Mouse (Mus musculus): ENCODE measurements at regions not wholly inside any gene's neighbourhood (a gene's known extent, or its start where the extent isn't known, plus 50 kb on each side); places are given as distances from the start of the nearest gene placed in this dataset.
A peak's percentile ranks its signal among the peaks of the same experiment; 100 is the strongest.

- DNase-seq (ENCODE audit: extremely low spot score): peak; percentile 54
Measured at GRCm38 (mm10) chr2:172613891-172614391, 64.5 kb downstream of the Tfap2c start.

GRCm38 (mm10) chr2:172615148-172615547, 65.8 kb downstream of the Tfap2c start:
- DNase-seq (ENCODE audit: extremely low spot score): no peak

- DNase-seq (ENCODE audit: extremely low spot score): no peak
Measured at GRCm38 (mm10) chr2:172615582-172615981, 66.2 kb downstream of the Tfap2c start.

- no peak for DNase-seq (ENCODE audit: extremely low spot score)
Measured at GRCm38 (mm10) chr2:172619168-172619567, 69.8 kb downstream of the Tfap2c start.

GRCm38 (mm10) chr2:172620001-172620400, 70.6 kb downstream of the Tfap2c start:
- DNase-seq (ENCODE audit: extremely low spot score): no peak

GRCm38 (mm10) chr2:172623707-172624106, 74.3 kb downstream of the Tfap2c start:
- DNase-seq (ENCODE audit: extremely low spot score): peak; percentile 35

- DNase-seq (ENCODE audit: extremely low spot score): no peak
Measured at GRCm38 (mm10) chr2:172627353-172628306, 78.2 kb downstream of the Tfap2c start.

- DNase-seq (ENCODE audit: extremely low spot score): no peak
Measured at GRCm38 (mm10) chr2:172630333-172630732, 80.9 kb downstream of the Tfap2c start.

GRCm38 (mm10) chr2:172642616-172643015, 93.2 kb downstream of the Tfap2c start:
- no peak for DNase-seq (ENCODE audit: extremely low spot score)

GRCm38 (mm10) chr2:172643860-172644259, 94.5 kb downstream of the Tfap2c start:
- no peak for DNase-seq (ENCODE audit: extremely low spot score)

- DNase-seq (ENCODE audit: extremely low spot score): no peak
Measured at GRCm38 (mm10) chr2:172644451-172644850, 95.1 kb downstream of the Tfap2c start.

- no peak for DNase-seq (ENCODE audit: extremely low spot score)
Measured at GRCm38 (mm10) chr2:172648072-172648471, 98.7 kb downstream of the Tfap2c start.

GRCm38 (mm10) chr2:172660479-172660878, 111.1 kb downstream of the Tfap2c start:
- DNase-seq (ENCODE audit: extremely low spot score): no peak

- peak; percentile 68 for DNase-seq (ENCODE audit: extremely low spot score)
Measured at GRCm38 (mm10) chr2:172660916-172661315, 111.5 kb downstream of the Tfap2c start.

GRCm38 (mm10) chr2:172661418-172661980, 112.1 kb downstream of the Tfap2c start:
- peak; percentile 32 for DNase-seq (ENCODE audit: extremely low spot score)

GRCm38 (mm10) chr2:172662165-172662564, 112.8 kb downstream of the Tfap2c start:
- DNase-seq (ENCODE audit: extremely low spot score): no peak

GRCm38 (mm10) chr2:172663681-172664080, 114.3 kb downstream of the Tfap2c start:
- no peak for DNase-seq (ENCODE audit: extremely low spot score)

- peak; percentile 47 for DNase-seq (ENCODE audit: extremely low spot score)
Measured at GRCm38 (mm10) chr2:172673081-172673480, 123.7 kb downstream of the Tfap2c start.

GRCm38 (mm10) chr2:172674641-172675040, 125.2 kb downstream of the Tfap2c start:
- no peak for DNase-seq (ENCODE audit: extremely low spot score)

GRCm38 (mm10) chr2:172675081-172675480, 125.7 kb downstream of the Tfap2c start:
- DNase-seq (ENCODE audit: extremely low spot score): peak; percentile 41

GRCm38 (mm10) chr2:172690196-172690595, 140.8 kb downstream of the Tfap2c start:
- no peak for DNase-seq (ENCODE audit: extremely low spot score)

GRCm38 (mm10) chr2:172690931-172691651, 141.7 kb downstream of the Tfap2c start:
- DNase-seq (ENCODE audit: extremely low spot score): no peak

Measured in embryo, embryonic 9.5 days (tissue).